13 mouse cellular contexts compared by ENCODE assay signal in genomic region chr14:90600554-90600953, GRCm38 (mm10).
DNase-seq lines count a peak whose midpoint lies in the region; ATAC-seq lines count a peak whose summit lies in the region.
"Had no signal": no experiment of that assay in that cellular context is flagged by ENCODE, and none has a peak within 500 bp of the region (broad histone marks: within the 10 kb centered on the region; RNA-seq: fewer than 3 reads in every experiment).

No protein-coding gene starts in this region.

- WGBS in hindbrain, embryonic 13.5 days = 26% methylated on average over 2 of the region's 2 CpGs
- 32% methylated on average over 2 of the region's 2 CpGs for whole genome bisulfite sequencing in neural tube, embryonic 12.5 days

- no peaks in the 10 kb centered on the region for H3K36me3 ChIP-seq in hindbrain, embryonic 13.5 days
- no peaks in the 10 kb centered on the region for H3K36me3 ChIP-seq in neural tube, embryonic 12.5 days
- H3K36me3 ChIP-seq: heart, embryonic 13.5 days had no signal

- H3K27ac ChIP-seq in hindbrain, embryonic 13.5 days = no peak overlapping the region
- no peak overlapping the region for H3K27ac ChIP-seq in neural tube, embryonic 12.5 days
- H3K27ac ChIP-seq: heart, embryonic 13.5 days; liver, embryonic 14.5 days had no signal

- ATAC-seq in cerebellum, adult (ENCODE audit: insufficient number of reproducible peaks, low FRiP score, low TSS enrichment) = no peak
- ATAC-seq in hindbrain, embryonic 13.5 days (ENCODE audit: low FRiP score) = peak; percentile 63
- peak; percentile 68; the same call in 1 of the 2 replicates for ATAC-seq in neural tube, embryonic 12.5 days (ENCODE audit: low FRiP score, low read depth)

- H3K9me3 ChIP-seq in hindbrain, embryonic 13.5 days = no peaks in the 10 kb centered on the region
- H3K9me3 ChIP-seq in neural tube, embryonic 12.5 days = no peaks in the 10 kb centered on the region
- H3K9me3 ChIP-seq: heart, embryonic 13.5 days had no signal

- intact Hi-C loops in left cerebral cortex, postnatal 4 days (cut with DNase I) = no loop called here

- no peaks in the 10 kb centered on the region for H3K27me3 ChIP-seq in hindbrain, embryonic 13.5 days
- H3K27me3 ChIP-seq in neural tube, embryonic 12.5 days (replicated peaks) = no peaks in the 10 kb centered on the region
- H3K27me3 ChIP-seq: heart, embryonic 13.5 days had no signal

- no peak overlapping the region for H3K9ac ChIP-seq in hindbrain, embryonic 13.5 days
- no peak overlapping the region for H3K9ac ChIP-seq in neural tube, embryonic 12.5 days
- H3K9ac ChIP-seq: heart, embryonic 13.5 days; liver, embryonic 14.5 days had no signal

- peaks cover 5% of the 10 kb centered on the region for H3K4me1 ChIP-seq in hindbrain, embryonic 13.5 days (replicated peaks)
- 0 out of 2 replicates have a peak, but pooled peaks cover 7% of the 10 kb centered on the region for H3K4me1 ChIP-seq in neural tube, embryonic 12.5 days

- DNase-seq in cerebellum, postnatal 10 days = peak; percentile 66 to 70
- DNase-seq in left cerebral cortex, postnatal 4 days = peak; percentile 71
- no peak for DNase-seq in left cerebral cortex, adult 8-10 months (ENCODE audit: low spot score in 2 of 2)
- no peak for DNase-seq in gastrocnemius, adult 18-20 months (ENCODE audit: low spot score)
- DNase-seq in urinary bladder, postnatal 36 days (ENCODE audit: low spot score in 2 of 2) = no peak
- DNase-seq: adrenal gland, adult 2 months; kidney, adult 11 months; layer of hippocampus, adult 9-11 months had no signal

- no peak overlapping the region for H3K4me3 ChIP-seq in hindbrain, embryonic 13.5 days
- H3K4me3 ChIP-seq in neural tube, embryonic 12.5 days = no peak overlapping the region
- H3K4me3 ChIP-seq: heart, embryonic 13.5 days had no signal

- no peak overlapping the region for H3K4me2 ChIP-seq in hindbrain, embryonic 13.5 days
- no peak overlapping the region for H3K4me2 ChIP-seq in neural tube, embryonic 12.5 days (replicated peaks)
- H3K4me2 ChIP-seq: heart, embryonic 13.5 days had no signal

Comparison
In these comparisons a context has a peak if more than half of its experiments do, and no peak if none do; other contexts are left out.
1. DNase-seq: peak in cerebellum, postnatal 10 days (2 of 2) and left cerebral cortex, postnatal 4 days (single experiment); none in left cerebral cortex, adult 8-10 months (0 of 2), gastrocnemius, adult 18-20 months (single experiment) and urinary bladder, postnatal 36 days (0 of 2).